Mouse (Mus musculus): ENCODE results near the gene Syngr2. TPM values are rescaled to one million over a fixed set of nuclear protein-coding genes. Genes with fewer than 3 reads are reported as not detected.

Syngr2 gene
- total RNA-seq (2022) = 100 to 1,000 TPM; 182 to 198 (median 184) TPM

DNA sequence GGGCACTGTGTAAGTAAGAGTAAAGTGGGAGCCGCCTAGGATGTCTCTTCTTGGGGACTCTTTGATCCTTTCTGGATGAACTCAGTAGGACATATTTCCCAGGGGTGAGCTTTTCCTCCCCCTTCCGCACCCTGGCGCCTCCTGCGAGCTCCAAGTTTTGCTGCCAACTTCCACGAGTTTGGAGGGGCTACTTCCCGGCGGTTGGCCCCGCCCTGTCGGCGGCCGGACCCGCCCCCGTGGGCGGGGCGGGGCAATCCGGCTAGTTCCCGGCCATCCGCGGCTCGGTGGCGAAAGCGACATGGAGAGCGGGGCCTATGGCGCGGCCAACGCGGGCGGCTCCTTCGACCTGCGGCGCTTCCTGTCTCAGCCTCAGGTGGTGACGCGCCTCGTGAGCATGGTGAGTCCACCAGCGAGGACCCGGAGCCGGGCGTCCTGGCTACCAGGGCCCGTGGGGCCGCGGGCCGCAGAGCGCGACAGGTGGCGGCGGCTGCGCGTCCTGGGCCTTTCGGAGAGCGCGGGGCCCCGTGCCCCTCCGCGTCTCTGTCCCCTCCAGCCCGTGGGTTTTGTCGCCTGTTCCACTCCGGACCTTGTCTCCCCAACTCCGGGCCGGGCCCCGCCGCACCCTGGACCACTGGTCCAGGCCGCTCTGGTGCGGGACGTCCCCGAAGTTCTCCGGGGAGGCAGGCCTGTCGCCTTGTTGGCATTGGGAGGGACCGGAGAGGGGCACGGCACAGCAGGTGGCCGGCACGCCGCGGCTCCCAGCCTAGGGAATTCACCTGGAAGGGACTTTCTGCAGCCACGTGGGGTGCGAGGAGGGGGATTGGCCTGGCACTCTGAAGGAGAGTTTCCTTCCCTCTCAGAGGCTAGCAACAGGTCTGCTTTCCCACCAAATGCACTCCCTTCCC, at the start of gene Syngr2, which contains the start of gene Gm20708:
Gene Syngr2 (plus strand): TSS at position 262 of the 905 bp plus-strand sequence.
Gene Gm20708 (plus strand): TSS at position 262 of the 905 bp plus-strand sequence.
- peak in 1 of 2 experiments; percentile 67 for DNase-seq (ENCODE audit: low spot score in 2 of 2)

DNA sequence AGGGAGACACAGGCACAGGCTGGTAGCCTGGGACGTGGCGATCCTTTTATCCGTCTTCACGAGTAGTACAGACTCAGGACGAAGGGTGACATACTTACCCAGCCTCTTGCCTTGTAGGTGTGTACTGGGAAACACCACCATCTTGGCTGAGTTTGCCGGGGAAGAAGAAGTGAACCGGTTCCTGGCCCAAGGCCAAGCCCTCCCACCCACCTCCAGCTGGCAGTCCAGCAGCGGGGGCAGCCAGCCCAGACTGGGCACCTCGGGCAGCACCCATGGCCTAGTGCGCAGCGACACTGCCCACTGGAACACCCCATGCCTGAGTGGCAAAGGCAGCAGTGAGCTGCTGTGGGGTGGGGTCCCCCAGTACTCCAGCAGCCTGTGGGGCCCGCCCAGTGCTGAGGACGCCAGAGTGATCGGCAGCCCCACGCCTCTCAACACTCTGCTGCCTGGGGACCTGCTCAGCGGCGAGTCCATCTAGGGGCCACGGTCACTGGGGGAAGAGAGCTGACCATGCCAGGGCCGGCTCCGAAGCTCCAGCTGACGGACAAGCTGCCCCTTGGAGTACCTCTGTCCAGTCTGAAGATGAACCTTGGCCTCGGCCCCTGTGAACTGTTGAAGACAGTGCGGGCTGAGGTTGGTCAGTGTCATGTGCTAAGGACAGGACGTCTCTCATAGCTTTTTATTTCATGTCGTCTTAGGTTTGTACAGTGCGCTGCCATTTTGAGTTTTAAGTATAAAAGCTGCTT, 48.9 kb upstream of the Syngr2 start:
- DNase-seq (ENCODE audit: low spot score in 2 of 2) = no peak

DNA sequence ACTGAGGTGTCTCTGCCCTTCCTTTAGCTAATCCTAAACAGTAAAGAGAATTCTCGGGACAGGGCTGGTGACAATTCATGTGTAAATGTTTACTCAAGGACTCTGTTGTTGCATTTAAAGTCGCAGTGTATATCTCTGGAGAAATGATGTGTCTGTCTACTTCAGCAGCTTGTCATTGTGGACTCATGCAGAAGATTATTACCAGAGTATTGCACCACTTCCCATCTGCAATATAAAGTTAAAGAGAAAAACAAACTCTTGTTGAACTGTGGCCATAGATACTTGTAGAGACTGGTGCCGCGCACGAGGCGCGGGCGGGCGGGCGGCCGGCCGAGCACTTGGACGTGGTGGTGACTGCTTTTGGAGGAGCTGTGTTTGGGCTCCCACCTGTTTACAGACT, 47.7 kb upstream of the Syngr2 start:
- no peak for DNase-seq (ENCODE audit: low spot score in 2 of 2)

DNA sequence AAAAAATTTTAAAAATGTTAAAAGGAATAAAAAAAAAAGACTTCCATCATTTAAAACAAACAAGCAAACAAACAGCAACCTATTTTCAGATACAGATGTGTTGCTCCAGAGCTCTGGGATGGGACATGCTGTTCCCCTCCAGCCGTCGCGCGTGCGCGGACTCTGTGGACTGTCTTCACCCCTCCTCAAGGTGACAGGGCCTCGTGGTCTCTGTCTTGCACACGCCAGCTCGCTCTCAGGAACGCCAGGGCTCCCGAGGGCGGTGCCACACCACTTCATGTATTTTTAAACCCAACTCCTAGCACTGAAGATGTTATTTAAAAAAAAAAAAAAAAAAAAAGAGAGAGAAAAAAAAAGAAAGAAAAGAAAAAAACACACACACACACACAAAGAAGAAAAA, 47.2 kb upstream of the Syngr2 start:
- DNase-seq (ENCODE audit: low spot score in 2 of 2) = no peak

DNA sequence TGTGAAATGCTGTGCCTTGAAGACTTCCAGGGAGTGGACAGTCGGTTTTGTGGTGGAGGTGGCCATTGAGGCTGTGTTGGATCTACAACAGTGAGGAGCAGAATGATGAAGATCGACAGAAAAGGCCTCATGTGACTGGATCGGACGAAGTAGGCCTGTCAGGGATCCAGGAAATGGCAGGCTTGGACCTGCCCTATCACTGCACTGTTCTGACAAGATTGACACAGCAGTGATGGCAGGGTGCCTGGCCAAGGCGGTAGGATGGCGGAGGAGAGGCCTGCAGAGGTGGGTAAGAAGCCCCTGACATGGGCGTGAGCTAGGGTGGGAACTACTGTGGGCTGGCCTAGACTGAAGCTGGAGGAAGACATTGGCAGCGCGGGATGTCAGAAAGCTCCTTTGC, 45.1 kb upstream of the Syngr2 start:
- no peak for DNase-seq (ENCODE audit: low spot score in 2 of 2)

DNA sequence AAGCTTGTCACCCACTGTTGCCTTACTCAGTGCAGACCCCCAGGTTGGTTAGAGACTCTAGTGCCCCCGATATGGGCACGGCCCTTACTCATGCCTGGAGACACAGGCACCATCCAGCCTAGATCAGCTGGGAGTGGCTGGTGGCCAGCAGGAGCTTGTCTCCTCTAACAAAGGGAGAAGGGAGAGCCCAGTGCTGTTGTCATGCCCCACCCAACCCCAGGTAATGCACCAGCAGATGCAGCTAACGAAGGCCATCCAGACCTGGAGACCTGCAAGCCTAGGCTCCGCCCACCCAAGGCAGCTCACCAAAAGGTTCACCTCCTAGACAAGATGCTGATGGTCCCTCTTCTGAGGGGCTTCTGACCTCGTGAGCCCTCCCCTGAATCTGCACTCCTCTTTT, 44.1 kb upstream of the Syngr2 start:
- no peak for DNase-seq (ENCODE audit: low spot score in 2 of 2)

DNA sequence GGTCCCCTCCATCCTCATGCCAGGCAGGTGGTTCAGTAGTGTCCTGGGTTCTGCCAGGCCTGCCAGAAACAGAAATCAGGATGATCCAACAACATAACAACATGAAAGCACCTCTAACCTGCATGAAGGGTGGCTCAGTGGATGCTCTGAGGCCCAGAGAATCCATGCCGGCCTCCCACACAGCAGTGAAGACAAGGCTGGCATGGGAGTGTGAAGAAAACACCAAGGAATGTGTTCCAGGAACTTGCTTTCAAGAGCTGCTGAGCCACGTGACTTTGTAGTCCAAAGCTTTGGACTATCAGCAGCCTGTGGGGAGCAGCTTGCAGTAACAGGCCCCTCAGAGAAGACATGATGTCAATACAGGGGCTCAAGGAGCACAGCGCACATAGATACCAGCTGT, 43.2 kb upstream of the Syngr2 start:
- DNase-seq (ENCODE audit: low spot score in 2 of 2) = no peak

- no peak for DNase-seq (ENCODE audit: low spot score in 2 of 2)
Observed at GRCm38 (mm10) chr11:117768725-117769682, 40.5 kb upstream of the Syngr2 start.

DNA sequence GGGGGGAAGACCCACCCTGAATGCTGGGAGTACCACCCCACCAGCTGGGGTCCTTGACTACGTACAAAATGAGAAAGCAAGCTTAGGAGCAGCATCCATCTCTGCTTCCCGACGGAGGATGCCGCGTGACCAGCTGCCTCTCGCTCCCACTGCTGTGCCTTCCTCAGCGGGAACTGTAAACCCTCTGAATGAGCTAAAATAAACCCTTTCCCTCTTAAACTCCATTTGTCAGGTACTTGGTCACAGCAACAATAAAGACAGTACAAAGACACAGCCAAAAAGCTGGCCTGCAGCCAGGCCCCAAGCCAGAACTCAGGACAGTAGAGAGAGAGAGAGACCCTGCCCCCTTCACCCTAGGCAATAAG, 39.8 kb upstream of the Syngr2 start:
- DNase-seq (ENCODE audit: low spot score in 2 of 2) = no peak

- no peak for DNase-seq (ENCODE audit: low spot score in 2 of 2)
Observed at GRCm38 (mm10) chr11:117770407-117770806, 39.1 kb upstream of the Syngr2 start.

GRCm38 (mm10) chr11:117772352-117772751, 37.1 kb upstream of the Syngr2 start:
- DNase-seq (ENCODE audit: low spot score in 2 of 2) = no peak

GRCm38 (mm10) chr11:117774925-117775324, 34.5 kb upstream of the Syngr2 start:
- no peak for DNase-seq (ENCODE audit: low spot score in 2 of 2)

DNA sequence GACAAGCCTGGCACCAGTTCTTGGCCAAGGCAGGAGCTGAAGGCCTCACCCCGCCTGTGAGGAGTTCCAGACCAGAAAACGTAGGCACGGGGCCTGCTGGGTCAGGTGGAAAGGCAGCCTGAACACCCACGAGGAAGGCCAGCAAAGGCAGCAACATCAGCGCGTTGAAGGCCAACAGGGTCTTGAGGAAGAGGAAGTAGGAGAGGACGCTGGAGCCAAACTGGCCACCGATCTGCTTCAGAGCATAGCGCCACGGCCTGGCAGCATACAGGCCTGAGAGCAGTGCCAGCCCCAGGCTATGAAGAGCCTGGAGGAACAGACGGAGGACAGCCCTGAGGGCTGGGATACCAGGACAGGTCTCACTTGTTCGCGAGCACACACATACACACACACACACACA, 33.9 kb upstream of the Syngr2 start:
- no peak for DNase-seq (ENCODE audit: low spot score in 2 of 2)

DNA sequence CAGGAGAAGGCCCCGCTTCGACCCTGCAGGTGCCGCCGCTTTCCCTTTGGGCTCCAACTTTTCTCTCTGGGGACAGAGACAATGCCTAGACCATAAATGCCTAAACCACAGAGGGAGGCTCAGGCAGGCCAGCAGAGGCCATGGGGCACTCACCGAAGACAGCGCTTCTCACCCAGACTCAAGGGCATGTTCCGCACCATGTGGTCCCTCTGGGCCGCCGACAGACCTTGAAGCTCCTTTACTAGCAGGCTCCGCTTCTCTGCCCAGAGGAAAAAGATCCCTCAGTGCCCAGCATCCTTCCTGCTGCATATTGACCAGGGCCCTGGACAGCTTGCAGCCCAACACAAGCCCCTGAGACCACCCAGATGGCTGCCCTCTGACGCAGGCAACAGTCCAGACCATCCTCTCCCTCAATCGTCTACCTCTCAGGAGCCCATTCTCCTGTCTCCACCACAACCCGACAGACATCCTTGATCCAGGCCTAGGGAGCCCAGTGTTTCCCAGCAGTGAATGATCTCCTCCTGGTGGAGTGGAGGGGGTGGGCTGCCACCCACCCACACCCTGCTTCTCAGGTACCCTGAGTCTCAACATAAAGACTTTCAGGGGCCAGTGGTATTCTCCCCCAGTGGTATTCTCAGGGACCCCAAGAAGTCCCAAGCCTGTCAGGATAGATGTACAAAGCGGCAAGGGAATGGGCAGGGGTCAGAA, 33.2 kb upstream of the Syngr2 start:
- no peak for DNase-seq (ENCODE audit: low spot score in 2 of 2)

- no peak for DNase-seq (ENCODE audit: low spot score in 2 of 2)
Observed at GRCm38 (mm10) chr11:117777111-117777510, 32.4 kb upstream of the Syngr2 start.

DNA sequence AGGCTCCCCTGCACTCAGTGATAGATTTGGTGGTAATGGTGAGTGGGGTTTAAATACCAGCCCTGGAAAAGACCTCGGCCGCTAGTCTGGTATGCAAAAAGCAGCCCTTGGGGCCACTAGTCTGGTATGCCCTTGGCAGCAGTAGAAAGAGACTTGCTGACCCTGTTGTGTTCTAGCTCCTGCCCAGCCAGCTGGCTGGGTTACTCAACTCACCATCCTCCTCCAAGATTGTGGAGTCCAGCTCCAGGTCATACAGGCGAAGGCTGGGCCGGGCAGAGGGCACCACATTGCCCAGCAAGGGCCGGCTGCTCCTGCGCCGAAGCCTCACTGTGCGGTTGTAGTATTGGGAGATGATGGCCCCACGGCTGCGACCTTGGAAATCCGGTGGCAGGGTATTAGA, 31.4 kb upstream of the Syngr2 start:
- no peak for DNase-seq (ENCODE audit: low spot score in 2 of 2)

DNA sequence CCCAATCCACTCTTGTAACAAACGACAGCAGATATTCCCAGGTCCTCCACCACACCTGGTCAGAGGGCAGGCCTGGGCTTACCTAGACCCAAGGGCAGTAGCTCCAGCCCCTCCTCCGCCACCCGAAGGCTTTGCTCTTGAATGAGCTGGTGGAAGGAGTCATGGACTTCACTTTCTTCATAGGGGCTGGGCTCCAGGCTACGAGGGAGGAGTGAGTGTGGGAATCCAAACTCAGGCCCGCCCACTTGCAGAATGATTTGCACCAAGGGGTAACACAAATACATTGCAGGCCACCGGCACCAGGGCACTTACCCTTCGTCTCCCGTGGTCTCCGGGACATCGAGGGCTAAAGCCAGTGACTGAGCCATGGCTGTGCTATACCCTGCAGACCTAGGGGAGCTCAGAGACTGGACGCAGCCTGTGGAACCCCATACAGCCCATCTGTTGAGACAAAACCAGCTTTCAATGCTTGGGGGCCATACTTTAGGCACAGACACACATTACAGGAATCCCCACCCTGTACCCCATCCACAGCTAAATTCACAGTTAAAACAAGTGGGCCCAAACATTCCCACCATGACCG, 30.5 kb upstream of the Syngr2 start:
- DNase-seq (ENCODE audit: low spot score in 2 of 2) = no peak

- peak in 1 of 2 experiments; percentile 38 for DNase-seq (ENCODE audit: low spot score in 2 of 2)
Observed at GRCm38 (mm10) chr11:117779434-117780198, 29.9 kb upstream of the Syngr2 start.

DNA sequence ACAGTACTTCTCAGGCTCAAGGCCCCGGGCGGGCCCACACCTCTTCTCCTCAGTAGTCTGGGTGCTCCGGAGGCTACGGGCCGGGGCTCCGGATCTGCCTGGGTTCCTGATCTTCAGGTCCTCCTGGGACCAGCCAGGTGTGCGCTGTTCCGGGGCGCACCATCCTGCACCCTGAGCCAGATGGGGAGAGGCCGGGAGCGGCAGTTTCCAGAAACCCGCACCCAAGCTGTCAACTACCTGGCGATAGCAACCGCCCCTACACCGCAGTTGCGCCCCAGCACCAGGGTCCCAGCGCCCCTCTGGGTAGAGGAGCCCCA, 29.3 kb upstream of the Syngr2 start:
- no peak for DNase-seq (ENCODE audit: low spot score in 2 of 2)

All from gastrocnemius, adult 8-10 months (tissue).